Mouse (Mus musculus): ENCODE data around the gene Zfp985.
"Not testable (repeated sequence)": the region's sequence is repeated elsewhere in the genome, so short reads cannot be mapped to it uniquely, and the experiment has no call there.

Zfp985 gene

DNA sequence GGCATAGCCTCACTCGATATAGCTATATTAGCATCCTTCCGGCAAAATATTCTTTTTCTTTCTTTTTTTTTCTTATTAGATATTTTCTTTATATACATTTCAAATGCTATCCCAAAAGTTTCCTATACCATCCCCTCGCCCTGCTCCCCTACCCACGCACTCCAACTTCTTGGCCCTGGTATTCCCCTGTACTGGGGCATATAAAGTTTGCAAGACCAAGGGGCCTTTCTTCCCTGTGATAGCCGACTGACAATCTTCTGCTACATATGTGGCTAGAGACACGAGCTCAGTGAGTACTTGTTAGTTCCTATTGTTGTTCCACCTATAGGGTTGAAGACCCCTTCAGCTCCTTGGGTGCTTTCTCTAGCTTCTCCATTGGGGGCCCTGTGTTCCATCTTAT lies 53.4 kb downstream of the Zfp985 start:
- DNase-seq, result not testable (repeated sequence)

DNA sequence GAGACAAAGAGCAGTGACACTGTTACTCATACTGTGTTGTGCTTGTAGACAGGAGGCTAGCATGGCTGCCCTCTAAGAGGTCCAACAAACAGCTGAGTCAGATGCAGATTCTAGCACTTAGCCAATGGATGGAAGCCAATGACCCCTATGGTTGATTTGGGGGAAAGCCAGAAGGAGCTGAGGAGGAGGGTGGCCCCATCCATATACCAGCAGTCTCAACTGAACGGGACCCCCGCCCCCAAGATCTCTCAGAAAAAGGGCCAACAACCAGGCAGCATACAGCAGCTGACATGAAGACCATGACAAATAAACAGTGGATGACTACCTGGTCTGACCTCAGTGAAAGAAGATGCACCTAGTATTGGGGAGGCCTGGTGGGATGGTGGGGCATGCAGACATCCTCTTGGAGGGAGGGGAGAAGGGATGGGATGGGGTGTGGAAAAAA lies 80.8 kb downstream of the Zfp985 start:
- not testable (repeated sequence) for DNase-seq

Measured in cerebellum, postnatal 10 days (tissue).